Mouse (Mus musculus): ENCODE measurements around the gene Rab11fip4.
A peak's percentile ranks its signal among the peaks of the same experiment; 100 is the strongest.

The Rab11fip4 gene

GRCm38 (mm10) chr11:79590664-79591590, at the start of gene Rab11fip4:
TSS of gene Rab11fip4 (plus strand) at chr11:79591212.
- DNase-seq (ENCODE audit: low read depth, low spot score), result peak; percentile 57

- DNase-seq (ENCODE audit: low read depth, low spot score), result no peak
These were observed 38.4 kb upstream of the Rab11fip4 start for GRCm38 (mm10) chr11:79552622-79553021.

GRCm38 (mm10) chr11:79560536-79560935, 30.5 kb upstream of the Rab11fip4 start:
- no peak for DNase-seq (ENCODE audit: low read depth, low spot score)

DNA sequence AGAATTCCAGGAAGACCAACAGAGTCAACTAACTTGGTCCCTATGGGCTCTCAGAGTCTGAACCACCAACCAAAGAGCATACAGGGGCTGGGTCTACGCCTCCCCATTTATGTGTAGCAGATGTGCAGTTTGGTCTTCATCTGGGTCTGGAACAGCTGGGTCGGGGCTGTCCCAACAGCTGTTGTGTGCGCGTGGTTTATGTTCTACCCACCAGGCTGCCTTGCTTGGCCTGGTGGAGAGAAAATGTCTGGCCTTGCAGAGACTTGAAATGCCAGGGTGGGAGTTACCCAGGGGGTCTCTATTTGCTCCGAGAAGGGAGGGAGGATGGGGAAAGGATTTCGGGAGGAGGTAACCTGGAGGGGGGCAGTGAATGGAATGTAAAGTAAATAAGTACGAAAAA, 27.5 kb upstream of the Rab11fip4 start:
- no peak for DNase-seq (ENCODE audit: low read depth, low spot score)

DNA sequence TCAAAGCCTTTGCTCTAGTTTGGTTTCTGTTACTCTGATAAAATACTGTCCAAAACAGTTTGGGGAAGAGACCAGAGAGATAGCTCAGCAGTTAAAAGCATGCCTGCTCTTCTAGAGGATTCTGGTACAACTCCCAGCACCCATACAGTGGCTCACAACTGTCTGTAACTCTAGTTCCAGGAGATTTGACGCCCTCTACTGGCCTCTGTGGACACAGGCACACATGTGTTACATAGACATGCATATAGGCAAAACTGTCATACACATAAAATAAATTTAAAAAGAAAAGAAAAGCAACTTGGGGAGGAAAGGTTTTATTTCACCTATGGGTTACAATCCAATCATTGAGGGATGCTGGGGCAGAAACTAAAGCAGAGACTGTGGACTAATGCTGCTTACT, 24.1 kb upstream of the Rab11fip4 start:
- no peak for DNase-seq (ENCODE audit: low read depth, low spot score)

DNA sequence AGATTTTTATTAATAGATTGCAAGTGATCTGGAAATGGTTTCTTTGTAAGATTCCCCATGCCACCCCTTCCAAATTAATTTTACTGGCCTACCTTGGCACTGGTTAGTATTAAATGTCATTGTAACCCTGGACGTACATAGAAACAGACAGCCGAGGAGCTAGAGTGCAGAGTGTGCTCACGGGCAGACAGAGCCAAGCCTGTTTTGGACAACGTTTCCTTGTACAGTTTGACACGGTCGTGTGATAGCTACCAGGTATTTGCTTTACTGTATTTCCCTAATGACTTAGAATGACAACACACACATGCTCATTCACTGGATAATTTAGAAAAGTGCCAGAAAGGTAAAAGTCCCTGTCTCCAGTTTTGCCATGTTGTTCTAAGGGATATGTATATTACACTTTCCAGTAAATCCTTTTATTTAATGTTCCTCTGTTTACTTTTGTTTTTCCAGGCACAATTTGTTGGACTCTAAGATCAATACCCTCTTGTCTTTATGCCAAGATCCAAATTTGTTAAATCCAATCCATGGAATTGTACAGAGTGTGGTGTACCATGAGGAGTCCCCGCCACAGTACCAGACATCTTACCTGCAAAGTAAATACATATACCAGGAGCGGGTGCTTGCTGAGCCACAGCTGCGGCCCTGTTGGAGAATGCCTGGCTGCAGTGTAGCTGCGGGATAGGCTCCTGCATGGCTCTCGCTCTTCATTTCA, 22.7 kb upstream of the Rab11fip4 start:
- no peak for DNase-seq (ENCODE audit: low read depth, low spot score)

DNA sequence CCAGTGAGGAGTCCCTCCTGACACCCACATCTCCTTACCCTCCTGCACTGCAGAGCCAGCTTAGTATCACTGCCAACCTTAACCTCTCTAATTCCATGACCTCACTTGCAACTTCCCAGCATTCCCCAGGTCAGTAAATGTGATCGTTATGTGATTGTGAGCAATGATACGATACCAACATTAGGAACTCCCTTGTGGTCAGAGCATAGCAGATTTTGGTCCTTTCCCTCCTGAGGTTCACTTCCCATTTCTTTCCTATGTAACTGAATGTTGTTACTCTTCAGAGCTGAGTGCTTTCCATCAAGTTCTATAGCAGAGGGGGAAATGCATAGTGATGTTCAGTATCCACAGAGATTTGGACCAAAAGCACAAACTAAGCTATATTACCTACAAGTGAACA, 20.7 kb upstream of the Rab11fip4 start:
- no peak for DNase-seq (ENCODE audit: low read depth, low spot score)

- DNase-seq (ENCODE audit: low read depth, low spot score), result no peak
These were observed 17.2 kb upstream of the Rab11fip4 start for GRCm38 (mm10) chr11:79573836-79574235.

DNA sequence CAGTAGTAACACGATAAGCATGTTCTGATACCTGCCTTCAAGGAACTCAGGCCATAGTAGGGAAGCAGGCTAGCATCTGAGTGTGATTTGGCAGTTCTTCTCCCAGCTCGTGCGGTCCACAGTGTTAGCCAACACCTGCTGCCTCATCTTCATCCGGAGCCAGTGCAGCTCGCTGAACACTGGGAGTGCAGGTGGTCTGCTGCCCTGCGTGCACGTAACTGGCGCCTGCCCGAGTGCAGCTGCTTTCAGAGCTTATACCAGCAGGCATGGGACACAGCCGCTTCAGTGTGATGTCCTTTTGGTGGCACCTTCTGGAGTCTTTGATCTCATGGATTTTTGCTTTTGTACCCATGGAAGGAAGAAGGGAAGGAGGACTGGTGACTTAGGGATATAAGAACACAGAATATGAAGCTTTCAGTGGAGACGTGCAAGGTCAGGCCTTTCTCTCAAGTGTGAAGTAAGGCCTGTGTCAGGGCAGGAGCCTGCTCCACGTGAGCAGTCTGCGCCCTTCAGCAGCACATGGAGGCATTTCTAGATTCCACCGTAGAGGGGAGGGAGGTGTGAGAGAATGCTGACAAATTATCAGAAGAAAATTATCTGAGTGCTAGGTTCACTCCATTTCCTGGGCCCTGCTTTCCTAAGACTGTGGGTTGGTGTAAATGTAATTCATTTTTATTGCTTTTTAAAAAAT, 15.5 kb upstream of the Rab11fip4 start:
- no peak for DNase-seq (ENCODE audit: low read depth, low spot score)

GRCm38 (mm10) chr11:79577741-79578140, 13.3 kb upstream of the Rab11fip4 start:
- DNase-seq (ENCODE audit: low read depth, low spot score), result peak; percentile 65

DNA sequence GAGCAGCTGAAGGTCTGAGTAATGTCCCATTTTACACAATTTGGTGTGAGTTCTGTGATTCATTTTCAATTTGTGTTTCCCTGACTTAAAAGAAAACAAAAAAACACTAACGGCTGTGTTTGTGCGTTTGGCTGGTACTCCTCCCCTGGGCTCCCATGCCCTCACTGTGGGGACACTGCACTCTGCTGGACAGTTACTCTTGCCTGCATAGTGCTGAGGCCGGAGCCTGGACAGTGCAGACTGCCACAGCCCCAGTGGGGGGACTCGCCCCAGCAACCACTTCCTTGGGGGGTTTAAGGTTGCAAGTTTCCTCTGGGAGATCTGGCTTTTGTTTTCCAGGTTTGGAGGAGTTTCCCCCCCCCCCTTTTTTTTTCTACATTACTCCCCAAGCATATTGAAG, 10.4 kb upstream of the Rab11fip4 start:
- DNase-seq (ENCODE audit: low read depth, low spot score), result no peak

DNA sequence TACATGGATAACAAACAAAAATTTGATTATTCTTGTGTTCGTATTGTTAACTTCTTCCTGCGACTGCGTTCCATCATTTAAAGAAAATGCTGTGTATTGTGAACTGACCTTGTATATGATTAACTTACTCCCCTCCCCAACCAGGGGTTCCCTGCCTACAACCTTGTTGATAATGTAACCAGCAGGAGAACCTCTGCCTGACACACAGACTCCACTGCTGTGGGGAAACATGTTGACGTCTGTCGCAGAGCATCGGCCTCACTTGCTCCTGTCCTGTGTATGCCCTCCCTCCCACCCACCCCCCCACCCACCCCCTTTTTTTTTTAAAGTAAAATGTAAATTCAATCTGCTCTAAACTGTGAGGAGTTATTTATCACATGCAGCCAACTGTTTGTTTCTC, 9.8 kb upstream of the Rab11fip4 start:
- DNase-seq (ENCODE audit: low read depth, low spot score), result no peak

- DNase-seq (ENCODE audit: low read depth, low spot score), result peak; percentile 63
These were observed 6.8 kb upstream of the Rab11fip4 start for GRCm38 (mm10) chr11:79584191-79584590.

GRCm38 (mm10) chr11:79589317-79590075, 1.5 kb upstream of the Rab11fip4 start:
- no peak for DNase-seq (ENCODE audit: low read depth, low spot score)

DNA sequence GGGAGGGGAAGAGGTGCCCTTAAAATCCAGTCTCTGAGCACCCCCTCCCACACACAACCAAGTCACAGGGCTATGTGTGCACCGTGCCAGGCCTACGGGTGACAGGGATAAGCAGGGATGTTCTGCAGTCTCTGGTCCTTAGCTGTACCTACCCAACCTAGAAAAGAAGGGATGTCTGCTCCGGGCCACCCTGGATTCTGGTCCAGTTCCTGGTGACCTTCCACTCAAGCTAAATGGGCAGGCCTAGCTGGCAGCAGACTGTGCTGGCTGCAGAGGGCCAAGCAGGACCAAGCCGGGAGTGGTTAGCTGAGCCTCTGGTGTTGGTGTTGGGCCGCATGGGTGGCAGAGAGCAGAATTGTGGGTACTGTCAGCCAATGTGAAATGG, 571 bp downstream of the Rab11fip4 start:
- DNase-seq (ENCODE audit: low read depth, low spot score), result no peak

- DNase-seq (ENCODE audit: low read depth, low spot score), result no peak
These were observed 2.5 kb downstream of the Rab11fip4 start for GRCm38 (mm10) chr11:79593495-79593894.

GRCm38 (mm10) chr11:79610454-79610853, 19.4 kb downstream of the Rab11fip4 start:
- DNase-seq (ENCODE audit: low read depth, low spot score), result no peak

DNA sequence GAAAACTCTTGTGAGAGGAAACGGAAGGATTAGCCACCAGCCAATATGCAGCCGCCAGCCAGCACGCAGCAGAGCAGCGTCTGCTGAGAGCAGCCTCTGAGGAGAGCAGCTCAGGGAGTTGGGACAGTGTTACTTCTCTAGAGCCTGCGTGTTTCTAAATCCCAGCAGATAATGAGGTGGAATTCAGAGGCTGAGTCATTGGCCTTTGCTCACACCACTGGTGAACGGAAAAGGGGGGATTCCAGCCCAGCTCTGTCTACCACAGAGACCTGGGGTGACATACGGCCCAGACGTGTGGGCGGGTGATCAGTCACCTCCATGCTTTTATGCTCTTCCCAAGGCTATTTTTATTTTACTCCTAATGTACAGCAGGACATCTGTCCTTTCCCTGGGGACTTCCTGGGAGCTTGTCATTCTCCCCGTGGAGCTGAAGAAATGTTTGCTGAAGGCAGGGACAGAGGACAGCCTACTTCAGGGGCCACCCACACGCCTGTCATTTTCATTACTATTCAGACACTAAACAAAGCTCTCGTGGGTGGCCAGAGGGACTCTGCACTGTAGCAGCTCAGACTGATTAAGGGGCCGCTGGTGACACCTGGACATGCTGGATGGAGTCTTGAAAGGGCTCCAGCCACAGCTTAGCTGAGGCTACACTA, 20.1 kb downstream of the Rab11fip4 start:
- peak; percentile 34 for DNase-seq (ENCODE audit: low read depth, low spot score)

DNA sequence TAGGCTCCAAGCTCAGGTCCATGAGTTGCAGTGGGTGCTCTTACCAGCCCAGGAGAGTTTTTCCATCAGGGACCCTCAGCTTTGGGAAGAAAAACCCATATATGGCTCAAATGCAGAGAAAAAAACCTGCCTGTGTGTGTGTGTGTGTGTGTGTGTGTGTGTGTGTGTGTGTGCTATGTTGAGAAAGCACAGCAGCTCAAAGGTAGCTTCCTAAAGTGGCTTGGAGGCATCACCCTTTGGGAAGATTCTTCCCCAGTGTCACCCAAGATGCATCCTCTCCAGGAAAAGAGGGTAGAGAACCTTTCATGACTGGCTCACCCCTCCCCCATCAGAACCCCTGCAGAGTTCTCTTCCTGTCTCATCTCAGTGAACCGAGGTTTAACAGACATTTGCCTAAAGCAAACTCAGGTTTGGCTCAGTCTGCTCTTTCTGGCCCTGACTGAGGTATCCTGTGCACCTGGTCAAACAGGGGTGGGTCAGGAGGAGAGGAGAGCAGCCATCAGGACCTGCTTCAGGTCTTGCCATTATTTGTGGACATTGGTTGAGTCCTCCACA, 21.1 kb downstream of the Rab11fip4 start:
- DNase-seq (ENCODE audit: low read depth, low spot score), result no peak

GRCm38 (mm10) chr11:79613084-79613483, 22.1 kb downstream of the Rab11fip4 start:
- DNase-seq (ENCODE audit: low read depth, low spot score), result no peak

DNA sequence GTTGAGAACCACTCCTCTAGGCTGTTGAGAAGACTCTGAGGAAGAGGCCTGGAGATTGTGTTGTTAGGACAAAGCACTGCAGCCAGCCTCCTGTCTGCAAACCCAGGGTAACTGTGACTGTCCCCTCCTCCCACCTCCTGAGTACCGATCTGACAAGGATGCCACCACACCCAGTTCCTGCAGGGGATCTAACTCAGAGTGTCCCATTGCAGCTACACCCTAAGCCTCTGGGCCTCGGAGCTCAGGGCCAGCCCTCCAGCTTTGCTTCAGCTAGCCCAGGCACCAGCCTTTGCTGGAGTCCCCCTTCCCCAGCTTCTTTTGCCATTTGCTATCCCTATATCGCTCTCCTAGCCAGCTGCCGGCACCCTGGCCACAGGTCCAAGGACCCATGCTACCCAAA, 22.7 kb downstream of the Rab11fip4 start:
- no peak for DNase-seq (ENCODE audit: low read depth, low spot score)

Measured in retina, postnatal 7 days (tissue).